Mouse (Mus musculus) stomach, embryonic 15.5 days (tissue): ENCODE results near the gene Pes1. TPM values are rescaled to one million over a fixed set of nuclear protein-coding genes. Genes with fewer than 3 reads are reported as not detected.

Experiments
- ATAC-seq: fragments of 200-750 bp; cut with Nextera tagmentation; 2 replicates; pipeline ENCODE4 v1.8.0; 2017; ENCODE audit warnings: low read depth, moderate number of reproducible peaks, moderate TSS enrichment; ENCODE audit not compliant: insufficient read depth, low FRiP score
- H3K27ac ChIP-seq: fragments of 300-500 bp; sonication (generic); 2 replicates; pipeline ENCODE4 v1.5.1; 2015; ENCODE audit warnings: mild to moderate bottlenecking, inconsistent platforms
- H3K27me3 ChIP-seq: fragments of 300-500 bp; sonication (generic); replicated peaks from 2 replicates; pipeline ENCODE4 v1.6.1; 2015; ENCODE audit warnings: inconsistent platforms
- H3K36me3 ChIP-seq: fragments of 300-500 bp; sonication (generic); 2 replicates; pipeline ENCODE4 v1.6.1; 2015; ENCODE audit warnings: inconsistent platforms
- H3K4me1 ChIP-seq: fragments of 300-500 bp; sonication (generic); 2 replicates; pipeline ENCODE4 v1.6.1; 2015; ENCODE audit warnings: inconsistent platforms
- H3K4me2 ChIP-seq: fragments of 300-500 bp; sonication (generic); 2 replicates; pipeline ENCODE4 v1.6.1; 2015; ENCODE audit warnings: mild to moderate bottlenecking, inconsistent platforms
- H3K4me3 ChIP-seq: fragments of 300-500 bp; sonication (generic); replicated peaks from 2 replicates; pipeline ENCODE4 v1.5.1; 2015; ENCODE audit warnings: inconsistent platforms
- H3K9ac ChIP-seq: fragments of 300-500 bp; sonication (generic); 2 replicates; pipeline ENCODE4 v1.6.1; 2015; ENCODE audit warnings: inconsistent platforms
- H3K9me3 ChIP-seq: fragments of 300-500 bp; sonication (generic); 2 replicates; pipeline ENCODE4 v1.6.1; 2016; ENCODE audit warnings: inconsistent platforms
- WGBS: fragments of 180-500 bp; shearing (Covaris S2); methylation state at CpG from one replicate; pipeline ENCODE4 v1.1.7; 2015; 5-methylcytosine and 5-hydroxymethylcytosine counted together
- polyA plus RNA-seq: library from polyadenylated mRNA; unstranded; fragments of >200 nt; fragmentation: Nextera tagmentation; extraction: Ambion mirVana; gene quantifications from 2 replicates; pipeline ENCODE4 v1.2.1, GENCODE M21; 2015

The Pes1 gene
- polyA plus RNA-seq, result 75.6 and 80.2 TPM in 2 replicates

GRCm38 (mm10) chr11:3963610-3964415, at the start of gene Pes1:
TSS of gene Pes1 (plus strand) at chr11:3963975.
- 0 out of 2 replicates have a peak, but pooled peaks cover 6% of the 10 kb centered on the region for H3K36me3 ChIP-seq
- H3K9ac ChIP-seq, result peak within 1 kb of the TSS; percentile 68
- H3K4me2 ChIP-seq, result peak within 1 kb of the TSS; percentile 79
- peaks cover 11% of the 10 kb centered on the region for H3K4me1 ChIP-seq
- H3K4me3 ChIP-seq, result peak within 1 kb of the TSS; percentile 65
- peak within 1 kb of the TSS; percentile 71 for H3K27ac ChIP-seq
- WGBS, result under 1% methylated on average over 31 of the region's 31 CpGs
- H3K27me3 ChIP-seq, result no peaks in the 10 kb centered on the region
- peak; percentile 87 for ATAC-seq
- no peaks in the 10 kb centered on the region for H3K9me3 ChIP-seq

GRCm38 (mm10) chr11:3914109-3914840, 49.5 kb upstream of the Pes1 start, which contains the start of gene Slc35e4:
TSS of gene Slc35e4 (minus strand) at chr11:3914664.
- H3K9me3 ChIP-seq, result no peaks in the 10 kb centered on the region
- peak within 1 kb of the TSS; percentile 58 for H3K4me3 ChIP-seq
- peak within 1 kb of the TSS; percentile 83 for H3K4me2 ChIP-seq
- peak; percentile 63 for ATAC-seq
- H3K27me3 ChIP-seq, result peaks cover 7% of the 10 kb centered on the region; the same call in 1 of the 2 replicates
- peak within 1 kb of the TSS; percentile 78 for H3K27ac ChIP-seq
- H3K9ac ChIP-seq, result peak within 1 kb of the TSS; percentile 22; the same call in 1 of the 2 replicates
- 0% methylated on average over 28 of the region's 28 CpGs for WGBS
- peaks cover 34% of the 10 kb centered on the region for H3K4me1 ChIP-seq
- no peaks in the 10 kb centered on the region for H3K36me3 ChIP-seq

GRCm38 (mm10) chr11:3918738-3919137, 45.0 kb upstream of the Pes1 start:
- Histone ChIP-seq H3K4me3 (no peak overlapping the region), H3K27me3 (no peaks in the 10 kb centered on the region; the same call in 1 of the 2 replicates), H3K36me3 (no peaks in the 10 kb centered on the region), H3K9ac (no peak overlapping the region), H3K4me1 (peaks cover 5% of the 10 kb centered on the region), H3K4me2 (no peak overlapping the region), H3K9me3 (no peaks in the 10 kb centered on the region), H3K27ac (no peak overlapping the region)
- 64% methylated on average over 1 of the region's 1 CpGs for WGBS
- ATAC-seq, result no peak

- H3K27me3 ChIP-seq, result no peaks in the 10 kb centered on the region; the same call in 1 of the 2 replicates
- no peak overlapping the region for H3K9ac ChIP-seq
- no peak for ATAC-seq
- 86% methylated on average over 7 of the region's 7 CpGs for WGBS
- H3K9me3 ChIP-seq, result no peaks in the 10 kb centered on the region
- no peaks in the 10 kb centered on the region for H3K4me1 ChIP-seq
- H3K4me3 ChIP-seq, result no peak overlapping the region
- H3K27ac ChIP-seq, result no peak overlapping the region
- H3K36me3 ChIP-seq, result no peaks in the 10 kb centered on the region; the same call in 1 of the 2 replicates
- no peak overlapping the region for H3K4me2 ChIP-seq
Observed at GRCm38 (mm10) chr11:3920476-3920875, 43.3 kb upstream of the Pes1 start.

GRCm38 (mm10) chr11:3921281-3921850, 42.4 kb upstream of the Pes1 start:
- H3K36me3 ChIP-seq, result no peaks in the 10 kb centered on the region; the same call in 1 of the 2 replicates
- no peak overlapping the region for H3K4me2 ChIP-seq
- no peak for ATAC-seq
- no peaks in the 10 kb centered on the region for H3K9me3 ChIP-seq
- H3K27ac ChIP-seq, result no peak overlapping the region
- H3K4me3 ChIP-seq, result no peak overlapping the region
- no peaks in the 10 kb centered on the region for H3K27me3 ChIP-seq
- H3K4me1 ChIP-seq, result no peaks in the 10 kb centered on the region
- WGBS, result 33% methylated on average over 8 of the region's 8 CpGs
- no peak overlapping the region for H3K9ac ChIP-seq

GRCm38 (mm10) chr11:3922115-3922514, 41.7 kb upstream of the Pes1 start:
- no peaks in the 10 kb centered on the region for H3K4me1 ChIP-seq
- H3K27ac ChIP-seq, result no peak overlapping the region
- no peaks in the 10 kb centered on the region; the same call in 1 of the 2 replicates for H3K36me3 ChIP-seq
- H3K4me2 ChIP-seq, result no peak overlapping the region
- H3K9ac ChIP-seq, result no peak overlapping the region
- WGBS, result 92% methylated on average over 9 of the region's 9 CpGs
- ATAC-seq, result no peak
- no peaks in the 10 kb centered on the region for H3K27me3 ChIP-seq
- no peaks in the 10 kb centered on the region for H3K9me3 ChIP-seq
- no peak overlapping the region for H3K4me3 ChIP-seq

- WGBS, result 91% methylated on average over 6 of the region's 6 CpGs
- Histone ChIP-seq H3K9me3 (no peaks in the 10 kb centered on the region), H3K4me1 (no peaks in the 10 kb centered on the region), H3K36me3 (no peaks in the 10 kb centered on the region; the same call in 1 of the 2 replicates), H3K4me2 (no peak overlapping the region), H3K9ac (no peak overlapping the region), H3K4me3 (no peak overlapping the region), H3K27ac (no peak overlapping the region), H3K27me3 (no peaks in the 10 kb centered on the region)
- no peak for ATAC-seq
Observed at GRCm38 (mm10) chr11:3922731-3923130, 41.0 kb upstream of the Pes1 start.

- ATAC-seq, result no peak
- Histone ChIP-seq H3K9ac (no peak overlapping the region), H3K4me2 (no peak overlapping the region), H3K9me3 (no peaks in the 10 kb centered on the region), H3K36me3 (no peaks in the 10 kb centered on the region; the same call in 1 of the 2 replicates), H3K27me3 (no peaks in the 10 kb centered on the region), H3K4me1 (no peaks in the 10 kb centered on the region), H3K27ac (no peak overlapping the region), H3K4me3 (no peak overlapping the region)
- WGBS, result 87% methylated on average over 10 of the region's 10 CpGs
Observed at GRCm38 (mm10) chr11:3925916-3926315, 37.9 kb upstream of the Pes1 start.

- 73% methylated on average over 4 of the region's 4 CpGs for WGBS
Observed at GRCm38 (mm10) chr11:3930019-3930418, 33.8 kb upstream of the Pes1 start.

GRCm38 (mm10) chr11:3930931-3931330, 32.8 kb upstream of the Pes1 start:
- peak overlapping the region; percentile 48 for H3K4me3 ChIP-seq
- H3K9me3 ChIP-seq, result no peaks in the 10 kb centered on the region
- H3K27me3 ChIP-seq, result no peaks in the 10 kb centered on the region
- no peak overlapping the region for H3K27ac ChIP-seq
- 36% methylated on average over 6 of the region's 6 CpGs for WGBS
- no peak overlapping the region for H3K9ac ChIP-seq
- peak overlapping the region; percentile 73 for H3K4me2 ChIP-seq
- no peaks in the 10 kb centered on the region for H3K4me1 ChIP-seq
- ATAC-seq, result no peak
- no peaks in the 10 kb centered on the region for H3K36me3 ChIP-seq

More at GRCm38 (mm10) chr11:3930019-3930418, 33.8 kb upstream of the Pes1 start:
- H3K27me3 ChIP-seq, result no peaks in the 10 kb centered on the region
- H3K9me3 ChIP-seq, result no peaks in the 10 kb centered on the region
- ATAC-seq, result no peak
- H3K27ac ChIP-seq, result no peak overlapping the region
- H3K36me3 ChIP-seq, result no peaks in the 10 kb centered on the region; the same call in 1 of the 2 replicates
- H3K4me1 ChIP-seq, result no peaks in the 10 kb centered on the region
- H3K4me2 ChIP-seq, result no peak overlapping the region
- H3K4me3 ChIP-seq, result no peak overlapping the region
- no peak overlapping the region for H3K9ac ChIP-seq

- Histone ChIP-seq H3K27ac (no peak within 1 kb of the TSS), H3K27me3 (no peaks in the 10 kb centered on the region), H3K9ac (no peak within 1 kb of the TSS), H3K36me3 (no peaks in the 10 kb centered on the region), H3K4me3 (peak within 1 kb of the TSS; percentile 48), H3K4me2 (peak within 1 kb of the TSS; percentile 73), H3K9me3 (no peaks in the 10 kb centered on the region), H3K4me1 (no peaks in the 10 kb centered on the region)
- WGBS, result under 1% methylated on average over 23 of the region's 26 CpGs
- ATAC-seq, result peak; percentile 87
Observed at GRCm38 (mm10) chr11:3931511-3932211, 32.1 kb upstream of the Pes1 start, which contains the start of gene Tcn2. TSS of gene Tcn2 (minus strand) at chr11:3932159.
